Mouse (Mus musculus): ENCODE results near the gene Thap7. TPM values are rescaled to one million over a fixed set of nuclear protein-coding genes. Genes with fewer than 3 reads are reported as not detected.
A peak's percentile ranks its signal among the peaks of the same experiment; 100 is the strongest.
"Not testable (repeated sequence)": the region's sequence is repeated elsewhere in the genome, so short reads cannot be mapped to it uniquely, and the experiment has no call there.

The Thap7 gene
- polyA plus RNA-seq, 1 experiment from 2014 or later, result 65.1 TPM

DNA sequence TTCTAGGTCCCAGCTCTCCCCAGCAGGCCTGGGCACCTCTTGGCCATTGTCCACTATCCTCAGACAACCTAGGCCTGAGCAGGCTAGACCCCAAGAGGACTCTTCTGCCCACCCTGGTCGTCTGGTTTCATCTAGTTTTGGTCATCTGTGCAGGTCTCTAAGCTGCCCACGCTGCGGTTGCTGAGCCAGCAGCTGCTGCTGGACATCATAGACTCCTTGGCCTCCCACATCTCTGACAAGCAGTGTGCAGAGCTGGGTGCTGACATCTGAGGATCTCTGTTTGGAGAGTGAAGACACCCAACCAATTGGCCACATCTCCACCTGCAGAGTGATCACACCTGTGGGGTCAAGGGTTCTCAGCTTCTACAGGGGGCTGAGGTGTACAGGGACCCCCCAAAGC lies 5.4 kb downstream of the Thap7 start:
- no peak for ATAC-seq
- H3K27me3 ChIP-seq (replicated peaks; ENCODE audit: control insufficient read depth, insufficient read depth, low read length), result no peaks in the 10 kb centered on the region
- H3K27ac ChIP-seq (ENCODE audit: low read depth, low read length), result no peak overlapping the region
- H3K4me2 ChIP-seq (ENCODE audit: low read length), result no peak overlapping the region
- peaks cover 7% of the 10 kb centered on the region for H3K4me1 ChIP-seq (ENCODE audit: control insufficient read depth, insufficient read depth, low read depth, low read length)
- no peak overlapping the region for H3K4me3 ChIP-seq (ENCODE audit: low read length)
- no peaks in the 10 kb centered on the region for H3K9me3 ChIP-seq (ENCODE audit: control insufficient read depth, low read length)
- H3K9ac ChIP-seq (ENCODE audit: low read depth, low read length), result no peak overlapping the region
- H3K36me3 ChIP-seq (ENCODE audit: control insufficient read depth, insufficient read depth, low read length), result peaks cover 50% of the 10 kb centered on the region
- WGBS, result 81% methylated on average over 3 of the region's 3 CpGs

DNA sequence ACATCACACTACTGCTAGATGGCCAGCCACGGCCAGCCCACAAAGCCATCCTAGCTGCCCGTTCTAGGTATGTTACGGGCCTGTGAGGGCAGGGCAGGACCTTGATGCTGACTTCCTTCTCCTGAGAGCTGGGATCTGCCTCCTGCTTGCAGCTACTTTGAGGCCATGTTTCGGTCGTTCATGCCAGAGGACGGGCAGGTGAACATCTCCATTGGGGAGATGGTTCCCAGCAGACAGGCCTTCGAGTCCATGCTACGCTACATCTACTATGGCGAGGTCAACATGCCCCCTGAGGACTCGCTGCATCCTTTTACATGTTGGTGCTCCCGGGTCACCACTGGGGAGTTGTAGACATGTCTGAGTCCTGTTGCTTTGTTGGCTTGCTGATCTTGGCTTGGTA lies 6.8 kb downstream of the Thap7 start:
- H3K4me3 ChIP-seq (ENCODE audit: low read length), result no peak overlapping the region
- 92% methylated on average over 11 of the region's 11 CpGs for WGBS
- no peaks in the 10 kb centered on the region for H3K9me3 ChIP-seq (ENCODE audit: control insufficient read depth, low read length)
- H3K4me1 ChIP-seq (ENCODE audit: control insufficient read depth, insufficient read depth, low read depth, low read length), result no peaks in the 10 kb centered on the region
- H3K36me3 ChIP-seq (ENCODE audit: control insufficient read depth, insufficient read depth, low read length), result peaks cover 59% of the 10 kb centered on the region
- H3K27me3 ChIP-seq (replicated peaks; ENCODE audit: control insufficient read depth, insufficient read depth, low read length), result no peaks in the 10 kb centered on the region
- H3K9ac ChIP-seq (ENCODE audit: low read depth, low read length), result no peak overlapping the region
- no peak for ATAC-seq
- H3K4me2 ChIP-seq (ENCODE audit: low read length), result no peak overlapping the region
- no peak overlapping the region for H3K27ac ChIP-seq (ENCODE audit: low read depth, low read length)

DNA sequence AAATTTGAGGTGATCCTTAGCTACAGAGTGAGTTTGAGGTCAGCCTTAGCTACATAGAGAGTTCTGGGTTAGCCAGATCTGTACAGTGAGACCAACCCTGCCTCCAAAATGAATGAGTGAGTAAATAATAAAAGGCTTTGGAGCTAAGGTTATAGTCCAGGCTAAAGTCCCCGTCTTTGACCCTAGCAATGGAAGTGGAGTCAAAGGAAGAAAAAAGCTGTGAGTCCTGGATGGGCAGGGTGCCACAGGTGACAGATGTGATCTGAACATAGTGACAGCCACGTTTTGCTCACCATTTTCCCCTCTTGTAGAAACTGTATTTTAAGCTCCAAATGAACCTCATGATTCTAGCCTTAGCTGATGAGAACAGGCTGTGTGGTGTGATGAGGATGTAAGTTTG lies 12.0 kb downstream of the Thap7 start:
- 90% methylated on average over 2 of the region's 2 CpGs for WGBS
- no peaks in the 10 kb centered on the region for H3K4me1 ChIP-seq (ENCODE audit: control insufficient read depth, insufficient read depth, low read depth, low read length)
- H3K9ac ChIP-seq (ENCODE audit: low read depth, low read length), result no peak overlapping the region
- no peaks in the 10 kb centered on the region for H3K9me3 ChIP-seq (ENCODE audit: control insufficient read depth, low read length)
- H3K27me3 ChIP-seq (replicated peaks; ENCODE audit: control insufficient read depth, insufficient read depth, low read length), result no peaks in the 10 kb centered on the region
- H3K36me3 ChIP-seq (ENCODE audit: control insufficient read depth, insufficient read depth, low read length), result peaks cover 39% of the 10 kb centered on the region
- no peak overlapping the region for H3K27ac ChIP-seq (ENCODE audit: low read depth, low read length)
- H3K4me3 ChIP-seq (ENCODE audit: low read length), result no peak overlapping the region
- no peak for ATAC-seq
- no peak overlapping the region for H3K4me2 ChIP-seq (ENCODE audit: low read length)

- H3K27me3 ChIP-seq (replicated peaks; ENCODE audit: control insufficient read depth, insufficient read depth, low read length), result no peaks in the 10 kb centered on the region
- peaks cover 14% of the 10 kb centered on the region for H3K4me1 ChIP-seq (ENCODE audit: control insufficient read depth, insufficient read depth, low read depth, low read length)
- no peak overlapping the region for H3K9ac ChIP-seq (ENCODE audit: low read depth, low read length)
- no peak overlapping the region for H3K4me3 ChIP-seq (ENCODE audit: low read length)
- H3K9me3 ChIP-seq (ENCODE audit: control insufficient read depth, low read length), result no peaks in the 10 kb centered on the region
- peaks cover 16% of the 10 kb centered on the region for H3K36me3 ChIP-seq (ENCODE audit: control insufficient read depth, insufficient read depth, low read length)
- H3K27ac ChIP-seq (ENCODE audit: low read depth, low read length), result no peak overlapping the region
- 88% methylated on average over 4 of the region's 4 CpGs for WGBS
- no peak overlapping the region for H3K4me2 ChIP-seq (ENCODE audit: low read length)
- no peak for ATAC-seq
Measured at GRCm38 (mm10) chr16:17511431-17511830, 19.5 kb downstream of the Thap7 start.

- ATAC-seq, result no peak
- H3K36me3 ChIP-seq (ENCODE audit: control insufficient read depth, insufficient read depth, low read length), result peaks cover 13% of the 10 kb centered on the region; the same call in 1 of the 2 replicates
- no peak overlapping the region for H3K4me3 ChIP-seq (ENCODE audit: low read length)
- no peaks in the 10 kb centered on the region for H3K27me3 ChIP-seq (replicated peaks; ENCODE audit: control insufficient read depth, insufficient read depth, low read length)
- no peaks in the 10 kb centered on the region for H3K9me3 ChIP-seq (ENCODE audit: control insufficient read depth, low read length)
- 90% methylated on average over 2 of the region's 2 CpGs for WGBS
- H3K9ac ChIP-seq (ENCODE audit: low read depth, low read length), result no peak overlapping the region
- peaks cover 14% of the 10 kb centered on the region for H3K4me1 ChIP-seq (ENCODE audit: control insufficient read depth, insufficient read depth, low read depth, low read length)
- no peak overlapping the region for H3K4me2 ChIP-seq (ENCODE audit: low read length)
- no peak overlapping the region for H3K27ac ChIP-seq (ENCODE audit: low read depth, low read length)
Measured at GRCm38 (mm10) chr16:17510686-17511085, 20.2 kb downstream of the Thap7 start.

- H3K9me3 ChIP-seq (ENCODE audit: control insufficient read depth, low read length), result no peaks in the 10 kb centered on the region
- WGBS, result 96% methylated on average over 2 of the region's 2 CpGs
- no peaks in the 10 kb centered on the region for H3K27me3 ChIP-seq (replicated peaks; ENCODE audit: control insufficient read depth, insufficient read depth, low read length)
- H3K27ac ChIP-seq (ENCODE audit: low read depth, low read length), result no peak overlapping the region
- H3K4me3 ChIP-seq (ENCODE audit: low read length), result no peak overlapping the region; the same call in 1 of the 2 replicates
- no peak for ATAC-seq
- no peak overlapping the region for H3K9ac ChIP-seq (ENCODE audit: low read depth, low read length)
- H3K36me3 ChIP-seq (ENCODE audit: control insufficient read depth, insufficient read depth, low read length), result peaks cover 13% of the 10 kb centered on the region; the same call in 1 of the 2 replicates
- H3K4me1 ChIP-seq (ENCODE audit: control insufficient read depth, insufficient read depth, low read depth, low read length), result peaks cover 14% of the 10 kb centered on the region
- H3K4me2 ChIP-seq (ENCODE audit: low read length), result peak overlapping the region; percentile 66
Measured at GRCm38 (mm10) chr16:17510143-17510542, 20.8 kb downstream of the Thap7 start.

- Histone ChIP-seq H3K4me3 (ENCODE audit: low read length) (peak overlapping the region; percentile 89), H3K9ac (ENCODE audit: low read depth, low read length) (peak overlapping the region; percentile 91), H3K27me3 (replicated peaks; ENCODE audit: control insufficient read depth, insufficient read depth, low read length) (no peaks in the 10 kb centered on the region), H3K27ac (ENCODE audit: low read depth, low read length) (peak overlapping the region; percentile 93), H3K36me3 (ENCODE audit: control insufficient read depth, insufficient read depth, low read length) (peaks cover 13% of the 10 kb centered on the region; the same call in 1 of the 2 replicates), H3K9me3 (ENCODE audit: control insufficient read depth, low read length) (no peaks in the 10 kb centered on the region), H3K4me1 (ENCODE audit: control insufficient read depth, insufficient read depth, low read depth, low read length) (peaks cover 14% of the 10 kb centered on the region), H3K4me2 (ENCODE audit: low read length) (peak overlapping the region; percentile 66)
- 9% methylated on average over 9 of the region's 9 CpGs for WGBS
- no peak for ATAC-seq
Measured at GRCm38 (mm10) chr16:17509240-17509597, 21.7 kb downstream of the Thap7 start.

DNA sequence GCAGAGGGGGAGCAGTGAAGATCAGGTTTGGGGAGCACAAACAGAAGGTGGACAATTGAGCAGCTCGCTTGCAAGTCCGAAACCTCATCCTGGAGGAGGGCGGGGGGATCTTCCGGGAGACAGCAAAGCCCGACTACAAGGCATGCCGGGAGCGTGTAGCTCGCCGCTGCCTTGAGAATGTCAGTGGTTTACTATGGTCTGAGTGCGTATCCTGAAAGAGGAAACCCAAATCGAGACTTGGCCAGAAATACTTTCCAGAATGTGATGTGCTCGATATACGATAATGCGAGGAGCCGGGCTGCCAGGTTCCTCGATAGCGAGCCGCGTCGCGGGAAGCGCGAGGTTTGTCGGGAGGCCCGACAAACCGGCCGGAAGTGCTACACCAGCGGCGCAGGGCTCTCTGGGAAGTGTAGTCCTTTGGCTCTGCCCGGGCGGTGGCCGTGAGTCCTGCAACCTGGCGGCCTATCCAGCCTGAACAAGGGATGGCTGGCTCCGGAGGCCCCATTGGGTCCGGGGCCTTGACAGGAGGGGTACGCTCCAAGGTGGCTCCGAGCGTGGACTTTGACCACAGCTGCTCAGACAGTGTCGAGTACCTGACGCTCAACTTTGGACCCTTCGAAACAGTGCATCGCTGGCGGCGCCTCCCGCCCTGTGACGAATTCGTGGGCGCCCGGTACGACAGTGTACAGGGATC lies 22.2 kb downstream of the Thap7 start, which contains the start of gene Lztr1:
Lztr1 (plus strand) TSS at position 143 of the 694 bp plus-strand sequence.
- Histone ChIP-seq H3K4me2 (ENCODE audit: low read length) (peak within 1 kb of the TSS; percentile 66), H3K9ac (ENCODE audit: low read depth, low read length) (peak within 1 kb of the TSS; percentile 91), H3K4me3 (ENCODE audit: low read length) (peak within 1 kb of the TSS; percentile 89), H3K27me3 (replicated peaks; ENCODE audit: control insufficient read depth, insufficient read depth, low read length) (no peaks in the 10 kb centered on the region), H3K9me3 (ENCODE audit: control insufficient read depth, low read length) (no peaks in the 10 kb centered on the region), H3K27ac (ENCODE audit: low read depth, low read length) (peak within 1 kb of the TSS; percentile 93), H3K36me3 (ENCODE audit: control insufficient read depth, insufficient read depth, low read length) (peaks cover 13% of the 10 kb centered on the region; the same call in 1 of the 2 replicates), H3K4me1 (ENCODE audit: control insufficient read depth, insufficient read depth, low read depth, low read length) (peaks cover 14% of the 10 kb centered on the region)
- WGBS, result 0% methylated on average over 49 of the region's 50 CpGs
- ATAC-seq, result peak; percentile 98

DNA sequence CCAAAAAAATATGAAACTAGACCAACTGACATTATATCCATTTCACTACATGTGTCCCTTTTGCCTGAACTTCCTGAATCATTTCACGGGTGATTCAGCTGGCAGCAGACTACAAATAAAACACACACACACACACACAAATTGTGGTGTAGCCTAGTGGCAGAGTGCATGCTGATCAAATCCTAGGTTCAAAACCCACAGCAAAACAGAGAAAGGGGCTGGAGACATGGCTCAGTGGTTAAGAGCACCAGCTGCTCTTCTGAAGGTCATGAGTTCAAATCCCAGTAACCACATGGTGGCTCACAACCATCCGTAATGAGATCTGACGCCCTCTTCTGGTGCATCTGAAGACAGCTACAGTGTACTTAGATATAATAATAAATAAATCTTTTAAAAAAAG lies 22.9 kb downstream of the Thap7 start:
- WGBS, result 31% methylated on average over 3 of the region's 3 CpGs
- Histone ChIP-seq H3K4me2 (ENCODE audit: low read length) (peak overlapping the region; percentile 66), H3K4me1 (ENCODE audit: control insufficient read depth, insufficient read depth, low read depth, low read length) (peaks cover 14% of the 10 kb centered on the region), H3K27ac (ENCODE audit: low read depth, low read length) (peak overlapping the region; percentile 93), H3K9ac (ENCODE audit: low read depth, low read length) (peak overlapping the region; percentile 91), H3K4me3 (ENCODE audit: low read length) (peak overlapping the region; percentile 89)
- ATAC-seq, result peak; percentile 1; the same call in 1 of the 2 replicates
- H3K9me3 ChIP-seq (ENCODE audit: control insufficient read depth, low read length); H3K36me3 ChIP-seq (ENCODE audit: control insufficient read depth, insufficient read depth, low read length); H3K27me3 ChIP-seq (replicated peaks; ENCODE audit: control insufficient read depth, insufficient read depth, low read length): not testable (repeated sequence)

All from hindbrain, embryonic 16.5 days (tissue).